Mouse (Mus musculus): ENCODE results near the gene Rnf217. TPM values are rescaled to one million over a fixed set of nuclear protein-coding genes. Genes with fewer than 3 reads are reported as not detected.

The Rnf217 gene
- polyA plus RNA-seq, 1 experiment = 0.46 TPM

GRCm38 (mm10) chr10:31557311-31557710 lies 51.7 kb downstream of the Rnf217 start:
- no peak for DNase-seq (ENCODE audit: low read depth, low spot score)
- WGBS = 80% methylated on average over 2 of the region's 2 CpGs

- DNase-seq (ENCODE audit: low read depth, low spot score) = no peak
- 88% methylated on average over 6 of the region's 6 CpGs for WGBS
These were observed 53.5 kb downstream of the Rnf217 start for GRCm38 (mm10) chr10:31555433-31555960.

- no peak for DNase-seq (ENCODE audit: low read depth, low spot score)
- WGBS = 87% methylated on average over 4 of the region's 4 CpGs
These were observed 55.7 kb downstream of the Rnf217 start for GRCm38 (mm10) chr10:31553302-31553701.

DNA sequence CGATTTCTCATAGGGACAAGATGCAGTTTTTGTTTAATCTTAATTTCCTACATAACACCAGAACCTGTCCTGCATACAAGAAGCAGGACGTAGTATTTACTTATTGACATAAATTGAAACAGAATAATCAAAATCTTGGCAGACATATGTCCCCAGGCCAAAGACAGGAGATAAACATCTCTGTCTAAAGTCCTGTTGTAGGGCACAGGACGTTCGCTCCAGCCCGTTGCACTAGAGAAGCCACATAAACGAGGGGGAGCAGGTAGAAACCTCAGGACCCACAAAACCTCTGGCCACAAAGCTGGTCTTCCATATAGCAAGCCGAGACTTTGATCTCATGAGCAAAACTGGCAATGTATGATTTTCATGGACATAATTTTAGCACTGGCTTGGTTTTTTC lies 57.1 kb downstream of the Rnf217 start:
- WGBS = 79% methylated on average over 7 of the region's 7 CpGs
- no peak for DNase-seq (ENCODE audit: low read depth, low spot score)

DNA sequence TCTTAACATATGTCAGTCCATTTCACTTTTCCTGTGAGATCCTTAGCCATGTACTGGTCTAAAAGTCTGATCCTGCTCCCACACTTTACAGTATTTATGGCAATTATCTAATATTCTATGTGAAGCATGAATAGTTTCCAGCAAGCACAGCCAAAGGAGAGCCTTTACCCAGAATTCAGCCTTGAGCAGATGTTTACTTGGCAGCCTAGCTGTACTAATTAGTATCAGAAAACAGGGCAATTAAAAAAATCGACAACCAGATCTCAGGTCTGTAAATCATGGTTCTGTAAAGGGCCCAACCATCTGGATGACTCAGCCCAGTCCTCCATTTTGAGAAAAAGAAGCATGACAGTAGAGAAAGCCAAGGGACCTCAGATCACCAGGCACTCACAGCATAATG lies 57.6 kb downstream of the Rnf217 start:
- 50% methylated on average over 1 of the region's 1 CpGs for WGBS
- no peak for DNase-seq (ENCODE audit: low read depth, low spot score)

GRCm38 (mm10) chr10:31547156-31547555 lies 61.8 kb downstream of the Rnf217 start:
- no peak for DNase-seq (ENCODE audit: low read depth, low spot score)
- WGBS = 27% methylated on average over 2 of the region's 2 CpGs

DNA sequence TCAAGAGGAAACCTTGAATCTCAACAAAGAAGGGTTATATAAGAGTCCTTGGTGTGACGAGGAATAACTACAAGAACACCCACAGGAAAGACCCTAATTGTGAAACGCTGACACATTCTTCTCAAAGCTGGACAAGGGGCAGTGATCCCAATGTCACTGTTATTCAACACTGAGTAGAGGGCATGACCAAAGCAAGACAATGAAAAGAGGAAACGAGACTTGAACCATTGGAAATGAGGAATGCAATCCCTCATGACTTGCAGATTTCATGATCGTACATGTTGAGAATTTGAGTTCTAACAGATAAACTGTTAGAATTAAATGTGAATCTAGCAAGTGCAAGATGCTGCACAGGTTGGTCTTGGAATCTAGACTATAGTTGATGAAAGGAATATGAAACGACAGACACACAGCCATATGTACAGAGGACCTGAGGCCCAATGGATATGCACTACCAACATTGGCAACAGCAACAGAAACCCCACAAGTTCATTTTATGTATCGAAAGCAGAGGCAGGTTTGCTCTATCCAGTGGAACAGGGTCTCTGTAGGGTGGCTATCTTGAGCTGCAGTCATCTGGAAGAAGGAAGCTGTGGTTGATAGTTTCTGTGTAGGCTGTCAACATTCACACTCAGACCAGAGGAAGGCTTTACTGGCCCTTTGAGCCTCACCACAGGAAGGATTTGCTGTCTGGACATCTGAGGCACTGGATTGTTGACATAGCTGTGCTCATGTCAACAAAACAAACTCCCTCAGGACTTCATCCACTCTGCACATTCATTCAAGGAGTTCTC lies 64.6 kb downstream of the Rnf217 start:
- no peak for DNase-seq (ENCODE audit: low read depth, low spot score)
- WGBS = 93% methylated on average over 6 of the region's 6 CpGs

- no peak for DNase-seq (ENCODE audit: low read depth, low spot score)
- WGBS = 91% methylated on average over 4 of the region's 4 CpGs
These were observed 68.5 kb downstream of the Rnf217 start for GRCm38 (mm10) chr10:31540518-31540917.

GRCm38 (mm10) chr10:31539351-31539750 lies 69.6 kb downstream of the Rnf217 start:
- no peak for DNase-seq (ENCODE audit: low read depth, low spot score)
- 77% methylated on average over 2 of the region's 2 CpGs for WGBS

- DNase-seq (ENCODE audit: low read depth, low spot score) = no peak
- WGBS = 56% methylated on average over 3 of the region's 3 CpGs
These were observed 70.3 kb downstream of the Rnf217 start for GRCm38 (mm10) chr10:31538721-31539120.

- WGBS = 37% methylated on average over 2 of the region's 2 CpGs
- DNase-seq (ENCODE audit: low read depth, low spot score) = no peak
These were observed 70.7 kb downstream of the Rnf217 start for GRCm38 (mm10) chr10:31538243-31538642.

DNA sequence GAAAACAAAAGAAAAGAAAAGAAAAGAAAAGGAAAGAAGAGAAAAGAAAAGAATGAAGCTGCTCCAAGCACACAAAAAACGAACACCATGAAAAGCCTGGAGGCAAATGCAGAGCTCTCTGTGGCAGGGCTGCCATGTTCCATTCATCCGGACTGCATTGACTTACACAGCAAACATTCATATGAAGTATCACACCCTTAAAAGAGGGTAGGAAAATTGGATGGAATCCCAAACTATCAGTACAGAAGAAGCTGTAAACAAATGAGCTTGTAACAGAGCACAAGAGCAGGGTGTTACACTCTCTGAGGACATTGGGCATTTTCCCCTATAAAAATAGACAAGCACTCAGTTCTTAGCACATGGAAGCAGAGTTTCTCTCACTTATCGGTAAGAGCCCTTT lies 71.8 kb downstream of the Rnf217 start:
- no peak for DNase-seq (ENCODE audit: low read depth, low spot score)
- 45% methylated on average over 3 of the region's 3 CpGs for WGBS

GRCm38 (mm10) chr10:31535046-31535445 lies 73.9 kb downstream of the Rnf217 start:
- 92% methylated on average over 2 of the region's 2 CpGs for WGBS
- no peak for DNase-seq (ENCODE audit: low read depth, low spot score)

GRCm38 (mm10) chr10:31533270-31533826 lies 75.6 kb downstream of the Rnf217 start:
- DNase-seq (ENCODE audit: low read depth, low spot score) = no peak
- 86% methylated on average over 6 of the region's 6 CpGs for WGBS

GRCm38 (mm10) chr10:31532782-31533181 lies 76.2 kb downstream of the Rnf217 start:
- 83% methylated on average over 2 of the region's 2 CpGs for WGBS
- DNase-seq (ENCODE audit: low read depth, low spot score) = no peak

DNA sequence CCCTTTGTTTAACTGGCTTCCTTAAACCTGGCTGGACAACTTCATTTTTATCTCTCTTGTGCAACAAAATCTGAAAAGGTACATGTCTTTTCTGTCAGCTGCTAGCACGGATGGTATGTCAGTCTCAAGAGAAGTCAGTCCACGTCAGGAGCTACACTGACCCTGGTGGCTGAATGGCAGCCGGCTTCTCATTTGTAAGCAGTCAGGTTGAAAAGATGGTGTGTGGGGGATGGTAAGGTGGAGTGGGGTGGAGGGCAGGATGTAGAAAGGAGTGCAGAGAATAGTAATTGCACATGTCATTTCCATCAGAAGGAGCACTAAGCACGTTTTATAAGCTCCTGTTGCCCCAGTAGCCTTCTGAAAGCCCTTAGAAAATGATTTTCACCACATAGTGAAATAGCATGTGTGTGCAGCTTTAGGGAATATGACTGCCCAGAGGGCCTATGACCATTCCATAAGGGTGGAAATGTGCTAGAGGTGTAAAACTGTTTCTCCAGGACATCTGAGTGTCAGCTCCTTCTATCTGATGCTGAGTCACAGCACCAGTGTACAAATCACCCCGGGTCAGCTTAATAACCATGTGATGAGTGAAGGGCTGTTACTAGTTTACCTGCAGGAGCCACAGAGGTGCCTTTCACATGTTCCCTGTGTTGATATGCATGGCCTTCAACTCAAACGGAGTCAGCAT lies 80.5 kb downstream of the Rnf217 start:
- WGBS = 60% methylated on average over 6 of the region's 6 CpGs
- no peak for DNase-seq (ENCODE audit: low read depth, low spot score)

GRCm38 (mm10) chr10:31525705-31526104 lies 83.3 kb downstream of the Rnf217 start:
- DNase-seq (ENCODE audit: low read depth, low spot score) = no peak
- WGBS = 71% methylated on average over 3 of the region's 3 CpGs

DNA sequence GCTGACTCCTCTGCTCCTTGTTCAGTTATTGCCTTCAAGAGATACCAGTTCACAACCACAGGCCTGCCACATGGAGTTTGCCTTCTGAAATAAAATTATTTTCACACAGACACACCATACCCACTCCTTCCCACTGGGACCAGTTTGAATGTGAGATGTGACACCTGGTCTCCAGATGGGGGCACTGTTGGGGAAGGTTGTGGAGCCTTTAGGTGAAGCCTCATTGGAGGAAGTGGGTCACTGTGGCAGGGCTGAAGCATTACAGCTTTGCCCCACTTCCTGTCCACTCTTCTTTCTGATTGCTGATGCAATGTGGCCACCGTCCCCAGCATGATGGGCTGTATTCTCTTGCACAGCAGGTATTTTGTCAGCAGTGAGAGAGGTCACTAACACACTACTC lies 89.6 kb downstream of the Rnf217 start:
- no peak for DNase-seq (ENCODE audit: low read depth, low spot score)
- WGBS = 67% methylated on average over 1 of the region's 1 CpGs

- 95% methylated on average over 4 of the region's 4 CpGs for WGBS
- DNase-seq (ENCODE audit: low read depth, low spot score) = no peak
These were observed 90.8 kb downstream of the Rnf217 start for GRCm38 (mm10) chr10:31518210-31518609.

DNA sequence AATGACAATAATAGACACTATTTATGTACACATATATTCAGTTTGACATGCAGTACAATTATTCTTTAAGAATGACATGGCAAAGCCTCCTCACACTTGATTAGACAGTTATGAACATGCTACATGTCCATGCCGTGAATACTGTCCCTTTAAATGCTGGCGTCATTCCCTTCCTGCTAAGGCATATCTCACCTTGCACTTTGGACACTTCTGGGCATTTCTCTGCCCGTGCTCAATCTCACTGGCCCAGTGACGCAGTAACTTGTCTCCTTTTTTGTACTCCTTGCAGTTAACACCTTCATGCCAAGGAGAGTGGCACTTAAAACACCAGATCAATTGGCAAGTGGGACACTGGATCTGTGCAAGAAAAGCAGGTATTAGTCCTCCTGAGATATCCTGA lies 91.8 kb downstream of the Rnf217 start:
- WGBS = 37% methylated on average over 4 of the region's 4 CpGs
- peak; percentile 52 for DNase-seq (ENCODE audit: low read depth, low spot score)

DNA sequence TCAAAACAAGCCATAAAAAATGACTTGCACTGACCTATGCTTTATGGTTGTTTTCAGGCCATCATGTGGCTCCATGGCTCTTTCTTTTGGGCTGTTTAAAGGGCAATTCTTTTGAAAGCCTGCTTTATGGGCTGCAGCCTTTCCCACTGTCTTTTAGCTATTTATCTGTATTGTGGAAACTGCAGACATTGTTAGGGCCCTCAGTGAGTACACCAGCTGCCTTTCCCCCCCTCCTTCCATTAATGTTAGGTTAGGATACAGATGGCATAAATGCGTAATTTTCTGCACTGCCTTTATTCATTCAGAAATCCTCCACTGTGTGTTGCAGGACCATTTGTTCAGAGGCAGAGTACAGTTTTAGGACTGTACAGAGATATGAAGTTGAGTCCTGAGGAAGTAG lies 93.1 kb downstream of the Rnf217 start:
- no peak for DNase-seq (ENCODE audit: low read depth, low spot score)
- 91% methylated on average over 1 of the region's 1 CpGs for WGBS

Measured in large intestine, adult 2 months (tissue).